Mouse (Mus musculus) bone marrow macrophage, adult 2 months (primary cell): Measurements from ENCODE around the gene Ghdc. TPM values are rescaled to one million over a fixed set of nuclear protein-coding genes. Genes with fewer than 3 reads are reported as not detected.

Source experiments
- H3K27ac ChIP-seq: 2 replicates; pipeline ENCODE4 v1.5.1; 2012; ENCODE audit warnings: low read depth, low read length; ENCODE audit not compliant: insufficient read depth
- H3K4me1 ChIP-seq: 2 replicates; pipeline ENCODE4 v1.6.1; 2012; ENCODE audit warnings: low read length; ENCODE audit not compliant: control insufficient read depth, insufficient read depth
- H3K4me3 ChIP-seq: 2 replicates; pipeline ENCODE4 v1.5.1; 2012; ENCODE audit warnings: mild to moderate bottlenecking, low read length, moderate library complexity; ENCODE audit not compliant: insufficient read depth
- CTCF ChIP-seq: IDR thresholded peaks from 2 replicates; pipeline ENCODE4 v1.5.1; 2012; ENCODE audit warnings: low read depth, mild to moderate bottlenecking, low read length, moderate library complexity
- POLR2A ChIP-seq: IDR thresholded peaks from 2 replicates; pipeline ENCODE4 v1.6.1; 2012; ENCODE audit warnings: mild to moderate bottlenecking, low read depth, low read length, borderline replicate concordance
- polyA plus RNA-seq: library from polyadenylated mRNA; stranded (reverse); fragments of >200 nt; gene quantifications from 2 replicates; pipeline ENCODE4 v1.2.4, GENCODE M21; 2012; ENCODE audit not compliant: missing spikeins, insufficient read depth, insufficient read length

The Ghdc gene
- polyA plus RNA-seq, 1 experiment = 12.0 TPM

DNA sequence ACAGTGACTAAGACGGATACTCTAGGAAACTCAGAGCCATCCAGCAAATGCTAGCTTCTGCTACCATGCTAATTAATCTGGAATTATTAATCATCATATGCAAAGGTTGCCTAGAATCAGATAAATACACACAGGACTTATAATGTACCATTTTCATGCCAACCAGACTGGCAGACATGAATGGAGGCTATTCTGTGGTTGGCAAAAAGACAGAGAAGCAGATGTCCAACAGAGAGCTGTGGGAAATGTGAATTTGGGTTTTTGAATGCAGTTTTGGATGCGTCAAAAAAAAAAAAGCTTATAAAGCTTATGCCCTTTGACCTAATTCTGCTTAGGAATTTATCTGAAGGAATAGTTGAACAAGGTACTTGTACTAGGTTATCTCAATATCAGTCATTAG, 15.0 kb upstream of the Ghdc start:
- TF ChIP-seq POLR2A (no peak), CTCF (no peak)
- Histone ChIP-seq H3K4me3 (no peak overlapping the region), H3K4me1 (no peaks in the 10 kb centered on the region), H3K27ac (no peak overlapping the region)

DNA sequence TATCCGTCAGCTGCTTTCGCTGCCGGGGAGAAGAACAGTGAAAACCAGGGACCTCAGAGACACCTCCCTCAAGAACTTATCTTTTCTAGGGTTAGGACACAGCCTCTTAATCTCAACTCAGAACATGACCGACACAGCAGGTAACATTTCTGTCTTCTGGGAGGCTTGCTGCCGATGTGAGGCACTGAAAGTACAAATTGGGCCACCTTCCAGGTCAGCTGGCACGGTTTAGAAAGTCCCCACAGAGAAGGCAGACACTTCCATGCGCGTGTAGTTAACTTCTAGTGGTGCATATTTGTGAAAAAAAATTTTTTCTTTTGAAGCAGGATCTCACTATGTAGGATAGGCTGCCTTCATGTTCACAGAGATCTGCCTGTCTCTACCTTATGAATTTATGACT, 13.5 kb upstream of the Ghdc start:
- no peaks in the 10 kb centered on the region for H3K4me1 ChIP-seq
- no peak overlapping the region for H3K27ac ChIP-seq
- TF ChIP-seq CTCF (no peak), POLR2A (no peak)
- no peak overlapping the region for H3K4me3 ChIP-seq

DNA sequence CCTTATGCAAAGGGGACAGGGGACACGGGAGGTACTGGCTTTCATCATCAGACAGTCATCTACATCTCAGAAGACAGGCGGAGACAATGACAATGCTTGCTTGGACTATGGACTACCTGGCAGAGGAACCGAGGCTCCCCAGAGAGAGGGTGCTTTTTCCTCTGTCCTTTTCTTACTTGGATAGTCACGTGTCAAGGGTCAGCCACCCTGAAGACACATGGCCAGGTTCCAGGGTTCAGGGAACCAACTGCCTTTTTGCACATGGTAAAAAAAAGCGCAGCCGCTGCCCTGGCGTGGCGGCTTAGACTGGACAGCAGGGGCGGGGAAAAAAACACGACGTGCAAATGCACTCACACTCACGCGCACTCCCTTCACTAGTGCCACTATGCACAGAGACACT, 11.8 kb upstream of the Ghdc start:
- H3K27ac ChIP-seq = no peak overlapping the region

GRCm38 (mm10) chr11:100781763-100782475, 11.2 kb upstream of the Ghdc start:
- TF ChIP-seq POLR2A (no peak), CTCF (no peak)
- Histone ChIP-seq H3K27ac (no peak overlapping the region), H3K4me1 (no peaks in the 10 kb centered on the region), H3K4me3 (no peak overlapping the region)

More for the DNA sequence above, 11.8 kb upstream of the Ghdc start:
- TF ChIP-seq CTCF (no peak), POLR2A (no peak)
- Histone ChIP-seq H3K4me3 (no peak overlapping the region), H3K4me1 (no peaks in the 10 kb centered on the region)

DNA sequence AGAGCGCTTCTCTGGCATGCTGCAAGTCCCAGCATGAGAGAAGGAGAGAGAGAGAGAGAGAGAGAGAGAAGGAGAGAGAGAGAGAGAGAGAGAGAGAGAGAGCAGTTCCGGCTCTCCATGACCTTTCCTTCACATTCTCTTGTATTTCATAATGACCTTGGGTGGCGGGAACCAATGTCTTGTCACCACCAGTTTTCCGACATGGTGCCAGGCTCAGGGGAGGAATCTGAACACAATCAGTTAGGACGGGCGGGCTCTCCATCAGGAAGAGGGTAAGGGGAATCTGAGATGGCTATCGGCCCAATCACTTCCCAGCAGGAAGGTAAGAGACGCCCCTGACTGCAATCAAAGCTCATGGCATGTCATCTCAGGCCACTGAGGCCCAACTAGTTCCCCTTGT, 9.5 kb upstream of the Ghdc start:
- Histone ChIP-seq H3K27ac (no peak overlapping the region), H3K4me1 (peaks cover 11% of the 10 kb centered on the region), H3K4me3 (no peak overlapping the region)
- no peak for TF ChIP-seq CTCF
- TF ChIP-seq POLR2A = no peak

- Histone ChIP-seq H3K4me3 (no peak overlapping the region), H3K4me1 (peaks cover 14% of the 10 kb centered on the region), H3K27ac (no peak overlapping the region)
- no peak for TF ChIP-seq CTCF
- TF ChIP-seq POLR2A = no peak
Measured at GRCm38 (mm10) chr11:100778069-100778468, 7.3 kb upstream of the Ghdc start.

DNA sequence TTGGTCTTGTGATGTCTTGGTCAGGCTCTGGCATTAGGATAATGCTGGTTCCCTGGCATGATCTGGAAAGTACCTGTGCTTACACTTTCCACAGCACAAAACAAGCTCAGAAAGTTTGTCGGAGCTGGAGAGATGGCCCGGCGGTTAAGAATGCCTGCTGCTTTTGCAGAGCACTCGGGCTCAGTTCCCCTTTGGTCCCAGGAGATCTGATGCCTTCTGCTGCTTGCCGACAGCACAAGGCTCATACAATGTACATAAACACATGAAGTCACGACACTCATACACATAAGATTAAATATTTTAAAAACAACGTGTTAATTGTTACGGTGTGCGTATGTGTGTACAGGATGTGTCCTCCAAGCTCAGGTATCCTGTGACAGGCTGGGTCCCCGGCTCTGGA, 5.2 kb upstream of the Ghdc start:
- Histone ChIP-seq H3K4me3 (no peak overlapping the region), H3K27ac (no peak overlapping the region; the same call in 1 of the 2 replicates), H3K4me1 (peaks cover 14% of the 10 kb centered on the region)
- TF ChIP-seq POLR2A (no peak), CTCF (no peak)

- H3K4me3 ChIP-seq = no peak overlapping the region
- no peak for TF ChIP-seq POLR2A
- TF ChIP-seq CTCF = no peak
- no peak overlapping the region for H3K27ac ChIP-seq
- H3K4me1 ChIP-seq = peaks cover 19% of the 10 kb centered on the region
Measured at GRCm38 (mm10) chr11:100774261-100774660, 3.5 kb upstream of the Ghdc start.

- Histone ChIP-seq H3K4me3 (peak overlapping the region; percentile 72), H3K27ac (no peak overlapping the region), H3K4me1 (peaks cover 6% of the 10 kb centered on the region)
- TF ChIP-seq POLR2A (no peak), CTCF (no peak)
Measured at GRCm38 (mm10) chr11:100769980-100770379, 777 bp downstream of the Ghdc start.

DNA sequence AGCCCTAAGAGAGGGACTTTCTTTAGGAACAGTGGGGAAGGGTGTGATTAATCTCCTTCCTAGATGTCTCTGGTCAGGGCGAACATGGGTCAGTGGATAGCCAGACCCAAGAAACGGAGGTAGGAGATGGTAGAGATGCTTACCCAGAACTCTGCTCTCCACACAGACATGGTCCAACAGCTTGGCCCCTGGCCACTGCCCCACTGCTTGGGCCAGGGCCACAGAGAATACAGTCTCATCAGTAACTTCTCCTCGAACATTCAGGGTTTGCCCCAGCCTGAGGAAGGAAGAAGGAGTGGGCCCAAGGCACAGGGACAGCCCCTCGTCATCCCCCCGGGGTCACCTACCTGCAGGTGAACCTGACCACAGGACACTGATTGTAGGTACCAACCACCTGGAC, 2.9 kb downstream of the Ghdc start:
- TF ChIP-seq POLR2A (no peak), CTCF (no peak)
- Histone ChIP-seq H3K4me3 (no peak overlapping the region), H3K4me1 (peaks cover 5% of the 10 kb centered on the region; the same call in 1 of the 2 replicates), H3K27ac (no peak overlapping the region)

DNA sequence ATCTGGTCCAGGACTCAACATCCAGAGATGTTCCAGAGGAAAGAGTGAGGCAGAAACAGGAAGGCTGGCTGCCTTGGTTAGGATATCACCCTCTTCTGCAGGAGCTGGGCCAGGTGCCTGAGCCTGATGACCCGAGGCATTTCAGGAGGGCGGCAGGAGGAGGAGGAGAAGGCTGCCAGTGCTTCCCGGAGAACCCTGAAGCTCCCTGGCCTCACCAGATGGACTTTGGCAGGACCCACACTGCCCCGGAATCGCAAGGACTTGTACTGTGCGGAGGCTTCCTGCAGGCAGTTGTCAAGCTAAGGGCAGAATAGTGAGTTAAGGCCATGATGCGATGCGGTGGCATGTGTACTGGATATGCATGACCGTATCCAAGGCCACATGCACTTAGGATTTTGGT, 4.0 kb downstream of the Ghdc start:
- TF ChIP-seq CTCF (no peak), POLR2A (no peak)
- peaks cover 5% of the 10 kb centered on the region; the same call in 1 of the 2 replicates for H3K4me1 ChIP-seq

More for the DNA sequence above, 4.0 kb downstream of the Ghdc start:
- H3K4me3 ChIP-seq = no peak overlapping the region
- H3K27ac ChIP-seq = no peak overlapping the region
